Mouse (Mus musculus): ENCODE measurements around the gene Hspb3.

The Hspb3 gene

DNA sequence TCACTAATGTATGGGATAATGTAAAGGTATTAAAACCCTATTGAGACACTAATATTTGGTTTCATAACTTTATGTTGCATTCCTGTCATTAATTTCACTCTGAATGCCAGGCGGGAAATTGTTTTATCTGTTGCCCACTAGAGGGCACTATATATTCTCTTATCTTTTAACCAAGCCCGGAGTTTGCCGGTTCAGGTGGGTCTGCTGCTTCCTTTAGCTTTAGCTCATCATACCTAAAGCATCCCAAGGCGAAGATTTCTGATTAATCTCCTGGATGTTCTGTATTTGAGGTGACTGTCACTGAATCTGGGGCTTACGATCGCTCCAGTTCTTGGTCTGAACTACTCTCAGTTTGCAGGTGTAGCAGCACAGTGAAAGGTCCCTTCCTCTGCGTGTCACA lies 24.6 kb downstream of the Hspb3 start:
- in situ Hi-C loops (cut with MseI, MboI): no loop called here

DNA sequence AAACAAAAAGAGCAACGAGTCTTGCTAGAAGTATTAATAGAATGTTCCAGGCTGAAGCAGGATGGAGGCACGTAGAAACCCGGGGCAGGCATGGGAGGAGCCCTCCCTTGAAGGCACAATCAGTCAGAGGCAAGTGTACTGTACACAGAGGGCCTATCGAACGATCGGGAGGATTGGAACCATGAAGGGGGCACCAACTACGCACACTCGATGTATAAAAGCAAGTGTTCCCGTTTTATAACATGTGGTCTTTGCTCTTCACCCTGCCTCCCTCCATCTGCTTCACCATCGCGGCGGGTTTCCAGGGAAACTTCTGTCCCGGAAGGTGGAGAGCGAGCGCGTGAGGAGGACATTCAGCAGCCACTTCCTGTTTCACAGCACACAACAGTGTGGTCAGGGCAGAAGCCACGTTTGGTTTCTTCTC lies 27.7 kb downstream of the Hspb3 start:
- in situ Hi-C loops (cut with MseI, MboI): no loop called here

DNA sequence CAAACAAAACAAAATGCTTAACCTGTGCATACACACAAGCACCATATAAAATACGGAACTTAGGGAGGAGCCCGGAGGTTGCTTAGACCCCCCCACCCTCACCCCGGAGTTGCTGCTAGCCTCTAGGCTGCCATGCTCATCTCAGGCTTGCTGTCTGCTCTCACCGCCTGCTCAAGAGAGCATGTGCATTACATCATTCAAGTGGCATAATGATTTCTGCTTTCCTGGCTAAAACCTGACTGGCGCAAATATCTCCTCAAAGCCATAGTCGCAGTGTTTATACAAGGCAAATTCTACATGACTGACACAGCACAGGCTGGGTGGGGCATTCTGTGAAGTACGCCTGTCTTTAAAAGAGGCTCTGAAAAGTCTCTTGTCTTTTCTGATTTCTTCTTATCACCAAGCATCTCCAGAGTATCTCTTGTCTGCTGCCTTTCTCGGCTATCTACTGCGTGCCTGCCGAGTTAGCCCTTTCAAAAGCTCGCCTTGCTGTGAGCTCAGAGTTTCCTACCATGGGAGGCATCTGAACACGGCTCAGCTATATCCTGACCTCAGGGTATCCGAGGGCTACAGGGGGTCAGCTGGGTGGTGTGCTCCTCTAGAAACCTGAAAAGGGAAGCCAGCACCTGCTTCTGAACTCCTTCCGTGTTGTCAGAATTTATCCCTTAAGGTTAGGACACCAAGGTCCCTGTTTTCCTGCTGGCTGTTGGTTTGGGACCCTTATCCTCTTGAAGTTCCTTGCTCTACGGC lies 28.6 kb downstream of the Hspb3 start:
- in situ Hi-C loops (cut with MseI, MboI): no loop called here

DNA sequence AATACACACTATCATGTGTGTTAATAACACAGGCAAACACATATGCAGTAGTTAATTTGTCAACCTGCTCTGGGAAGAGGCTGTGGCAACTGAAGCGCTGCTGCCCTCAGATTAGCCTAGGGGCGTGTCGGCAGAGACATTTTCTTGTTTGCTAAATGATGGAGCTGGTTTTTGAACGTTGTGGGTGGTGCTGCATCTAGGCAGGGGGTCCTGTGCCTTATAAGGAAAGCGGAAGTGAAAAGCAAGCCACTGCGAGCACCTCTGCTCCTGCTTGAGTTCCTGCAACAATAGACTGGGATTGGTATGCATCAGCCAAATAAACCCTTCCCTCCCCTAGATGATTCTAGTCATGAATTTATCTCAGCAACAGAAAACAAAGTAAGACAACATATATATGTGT lies 31.0 kb downstream of the Hspb3 start:
- in situ Hi-C loops (cut with MseI, MboI): no loop called here

DNA sequence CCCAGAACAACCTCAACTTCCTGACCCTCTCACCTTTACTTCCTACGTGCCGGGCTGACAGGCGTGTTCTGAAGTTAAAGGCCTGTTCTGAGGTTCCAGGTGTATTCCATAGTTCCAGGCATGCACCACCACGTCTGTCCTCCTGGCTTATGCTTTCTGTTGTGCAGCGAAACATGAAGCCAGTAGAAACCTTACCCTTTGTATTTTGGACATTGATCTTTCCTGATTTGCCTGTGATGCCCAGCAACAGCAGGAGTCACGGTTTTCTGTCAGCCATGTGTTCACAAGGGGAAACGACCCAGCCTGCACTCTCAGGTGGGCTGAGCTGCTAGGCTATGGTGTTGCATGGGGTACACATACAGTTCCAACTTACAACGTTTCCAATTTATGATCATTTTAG lies 35.9 kb downstream of the Hspb3 start:
- in situ Hi-C loops (cut with MseI, MboI): no loop called here

DNA sequence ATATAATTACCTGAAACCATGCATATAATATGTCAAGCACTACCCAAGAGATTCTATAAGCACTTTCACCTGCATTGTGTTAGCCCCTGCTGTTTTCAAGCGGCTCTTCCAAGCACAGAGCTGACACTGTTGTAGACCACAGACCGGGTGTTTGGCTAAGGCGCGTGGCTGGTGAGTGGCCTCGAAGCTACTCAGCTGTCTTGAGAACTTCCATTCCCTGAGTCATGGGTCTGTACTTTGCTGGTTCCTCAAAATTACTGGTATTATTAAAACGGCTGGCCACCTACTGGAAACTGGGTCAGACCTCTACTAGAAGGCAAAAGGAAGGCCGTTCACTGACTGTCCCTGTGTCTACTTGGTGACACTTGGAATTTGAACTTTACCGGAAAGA lies 40.6 kb downstream of the Hspb3 start:
- in situ Hi-C loops (cut with MseI, MboI): no loop called here

DNA sequence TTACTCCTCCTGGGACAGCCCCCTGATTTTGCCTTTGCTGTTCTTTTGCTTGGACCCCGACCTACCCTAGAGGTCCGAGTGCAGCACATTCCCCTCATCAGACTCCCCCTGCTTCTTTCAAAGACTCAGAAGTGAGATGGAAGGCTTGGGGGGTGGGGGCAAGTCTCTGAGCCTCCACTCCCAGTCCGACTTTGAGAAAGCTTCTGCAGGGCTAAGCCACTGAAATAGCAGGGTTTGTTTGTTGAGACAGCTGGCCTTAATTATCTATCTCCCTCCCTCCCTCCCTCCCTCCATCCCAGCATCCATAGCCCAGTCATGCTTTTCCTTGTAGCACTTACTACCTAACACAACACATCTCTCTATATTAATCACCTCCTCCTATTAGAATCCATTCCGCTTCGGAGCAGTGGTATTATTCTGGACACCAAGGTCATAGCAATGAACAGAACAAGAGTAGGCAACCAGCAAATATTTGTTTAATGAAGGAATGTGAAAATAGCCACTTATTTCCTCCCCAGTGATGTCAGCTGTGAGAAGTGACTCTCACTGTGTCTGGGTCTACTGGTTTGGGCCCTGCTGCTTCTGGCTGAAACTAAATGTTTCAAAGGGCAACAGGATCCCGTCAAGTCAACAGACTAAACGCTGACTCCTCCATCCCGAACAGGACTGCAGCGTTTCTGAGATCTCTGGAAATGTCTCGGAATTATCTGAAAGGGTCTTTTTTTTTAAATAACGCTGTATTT lies 41.2 kb downstream of the Hspb3 start:
- in situ Hi-C loops (cut with MseI, MboI): no loop called here

DNA sequence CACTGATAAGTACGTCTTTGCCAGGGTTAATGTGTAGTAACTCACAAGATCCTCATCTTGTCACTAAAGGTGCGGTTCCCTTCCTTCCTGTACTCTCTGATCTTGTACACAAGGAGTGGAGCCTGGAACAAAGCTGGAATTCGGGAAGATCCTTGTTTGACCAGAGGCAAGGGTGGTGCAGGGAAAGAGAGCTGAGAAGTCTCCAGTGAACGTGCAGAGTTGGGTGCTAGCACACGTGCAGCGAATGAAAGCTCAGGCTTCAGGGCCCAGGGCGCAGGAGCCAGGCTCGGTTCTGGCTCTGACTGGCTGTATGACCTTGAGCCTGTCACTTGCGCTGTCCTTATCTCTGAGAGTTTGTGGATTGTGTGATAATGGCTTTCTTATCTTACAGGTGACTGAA lies 44.5 kb downstream of the Hspb3 start:
- in situ Hi-C loops (cut with MseI, MboI): loop anchor here (10.0 kb wide), 2 partner anchors 274 to 294 kb away; no protein-coding TSS in a partner anchor

DNA sequence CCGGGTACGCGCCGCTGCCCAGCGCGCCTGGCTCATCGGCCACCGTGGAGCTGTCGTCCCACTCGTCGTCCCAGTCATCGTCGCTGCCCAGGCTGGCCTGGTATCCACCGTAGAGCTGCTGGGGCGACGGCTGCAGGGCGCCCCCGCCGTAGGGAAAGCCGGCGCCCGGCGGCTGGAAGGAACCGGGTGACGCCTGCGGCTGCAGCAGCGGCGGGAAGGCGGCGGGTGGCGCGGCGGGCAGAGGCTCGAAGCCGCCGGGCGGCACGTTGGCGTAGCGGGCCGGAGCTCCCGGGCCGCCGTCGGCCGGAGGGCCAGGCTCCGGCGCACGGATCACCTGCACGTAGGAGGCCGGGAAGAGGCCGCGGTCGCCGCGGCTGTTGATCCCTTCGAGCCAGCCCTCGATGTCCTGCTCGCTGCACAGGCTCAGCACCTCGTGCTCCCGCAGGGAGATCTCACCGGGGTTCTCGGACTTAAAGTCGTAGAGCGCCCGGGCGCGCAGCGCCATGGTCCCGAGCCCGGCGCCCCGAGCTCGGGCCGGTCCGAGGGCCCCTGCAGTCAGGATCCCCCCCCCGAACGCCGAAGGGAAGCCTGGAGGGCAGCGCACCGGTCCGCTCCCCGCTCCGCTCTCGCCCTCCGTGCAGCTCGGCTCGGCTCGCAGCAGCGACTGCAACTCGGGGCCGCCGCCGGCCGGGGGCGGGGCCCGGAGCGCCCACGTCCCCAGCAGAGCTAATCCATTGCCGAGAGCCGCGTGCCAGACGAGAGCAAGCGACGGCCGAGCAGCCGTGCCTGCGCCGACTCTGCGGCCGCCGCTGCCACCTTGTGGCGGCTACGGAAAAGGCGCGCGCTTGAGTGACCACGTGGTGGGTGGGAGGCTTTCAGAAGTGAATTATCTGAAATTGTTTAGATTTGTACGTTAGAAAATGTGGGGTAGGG lies 45.3 kb downstream of the Hspb3 start, which contains the start of gene Snx18:
Gene Snx18 (minus strand): TSS at position 674 of the 933 bp plus-strand sequence.
- in situ Hi-C loops (cut with MseI, MboI): loop anchor here (10.0 kb wide), 2 partner anchors 273 to 293 kb away; no protein-coding TSS in a partner anchor

DNA sequence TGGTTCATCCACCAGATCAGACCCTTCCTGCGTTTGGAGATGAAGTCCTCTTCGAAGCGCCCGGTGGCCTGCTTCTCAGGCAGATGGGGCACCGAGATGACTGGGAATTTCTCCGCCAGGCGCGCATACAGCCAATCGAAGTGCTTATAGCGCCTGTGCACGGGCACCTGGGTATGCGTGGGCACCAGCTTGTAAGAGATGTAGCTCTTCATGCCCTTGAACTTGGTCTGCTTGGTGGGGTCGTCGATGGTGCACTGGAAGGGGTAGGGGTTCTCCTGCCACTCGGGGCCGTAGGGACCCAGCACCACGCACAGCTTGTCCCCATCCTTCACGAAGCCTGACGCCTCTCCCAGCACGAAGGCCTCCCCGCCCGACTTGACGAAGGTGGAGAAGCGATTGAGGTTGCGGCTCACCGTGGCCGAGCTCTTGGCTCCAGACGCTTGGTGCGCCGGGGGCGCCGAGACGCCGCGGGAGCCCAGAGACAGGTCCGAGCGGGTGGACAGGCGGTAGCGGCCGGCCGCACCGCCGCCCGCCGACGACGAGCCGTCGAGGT lies 46.1 kb downstream of the Hspb3 start:
- in situ Hi-C loops (cut with MseI, MboI): loop anchor here (10.0 kb wide), 2 partner anchors 273 to 293 kb away; no protein-coding TSS in a partner anchor

DNA sequence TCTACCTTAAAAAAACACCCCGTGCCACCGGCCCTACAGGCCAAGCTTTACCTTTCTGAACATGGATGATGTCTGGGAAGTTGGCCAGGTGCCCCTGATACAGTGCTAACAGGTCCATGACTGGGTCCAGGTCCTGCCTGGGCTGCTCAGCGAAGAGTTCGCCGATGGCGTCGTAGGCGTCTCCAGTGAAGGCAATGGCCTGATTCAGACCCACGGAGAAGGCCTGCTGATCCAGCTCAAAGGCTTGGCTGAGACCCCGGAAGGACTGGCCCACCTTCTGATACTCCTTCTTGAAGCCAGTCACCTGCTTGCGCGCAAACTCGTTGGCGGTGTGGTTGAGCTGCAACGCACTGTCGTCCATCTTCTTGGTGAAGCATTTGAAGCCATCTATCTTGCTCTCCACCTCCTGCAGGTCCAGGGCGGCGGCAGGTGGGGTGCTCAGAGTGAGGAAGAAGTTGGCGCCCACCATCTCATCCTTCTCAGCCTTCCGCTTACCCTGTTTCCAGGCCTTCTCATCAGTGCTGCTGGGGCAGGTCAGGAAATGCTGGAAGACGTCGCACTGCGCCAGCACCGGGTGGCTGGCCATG lies 46.6 kb downstream of the Hspb3 start:
- in situ Hi-C loops (cut with MseI, MboI): loop anchor here (10.0 kb wide), 2 partner anchors 272 to 292 kb away; no protein-coding TSS in a partner anchor

DNA sequence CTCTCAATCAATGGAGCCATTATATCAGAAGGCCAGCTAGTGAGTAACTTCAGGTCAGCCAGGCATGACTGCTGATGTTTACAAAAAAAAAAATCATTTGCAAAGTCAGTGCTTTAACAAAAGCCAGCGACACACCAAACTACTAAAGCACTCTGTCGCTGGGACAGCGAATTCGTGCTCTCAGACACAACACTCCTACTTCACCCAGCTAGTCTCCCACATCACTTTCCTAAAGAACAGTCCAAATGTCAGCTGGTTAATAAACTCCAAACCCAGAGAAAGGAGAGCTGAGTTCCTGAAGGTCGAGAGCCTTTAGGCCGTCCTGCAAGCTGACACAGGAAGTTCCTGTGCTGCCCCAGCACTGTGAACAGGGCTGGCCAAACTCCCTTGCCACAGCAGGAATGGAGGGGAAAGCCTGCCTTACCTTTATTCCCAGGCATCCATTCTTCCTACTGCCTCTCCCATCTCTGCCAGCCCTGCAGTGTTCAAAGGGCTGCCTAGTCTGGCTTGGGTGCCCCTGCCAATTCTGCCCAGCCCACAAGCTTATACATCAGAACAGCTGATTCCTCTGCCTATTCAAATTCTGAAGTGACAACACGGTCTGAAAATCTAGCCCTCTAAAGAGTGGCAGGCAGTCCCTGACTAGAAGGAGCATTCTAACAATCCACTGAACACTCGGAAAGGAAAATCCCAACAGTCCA lies 47.4 kb downstream of the Hspb3 start:
- in situ Hi-C loops (cut with MseI, MboI): loop anchor here (10.0 kb wide), 2 partner anchors 271 to 291 kb away; no protein-coding TSS in a partner anchor

DNA sequence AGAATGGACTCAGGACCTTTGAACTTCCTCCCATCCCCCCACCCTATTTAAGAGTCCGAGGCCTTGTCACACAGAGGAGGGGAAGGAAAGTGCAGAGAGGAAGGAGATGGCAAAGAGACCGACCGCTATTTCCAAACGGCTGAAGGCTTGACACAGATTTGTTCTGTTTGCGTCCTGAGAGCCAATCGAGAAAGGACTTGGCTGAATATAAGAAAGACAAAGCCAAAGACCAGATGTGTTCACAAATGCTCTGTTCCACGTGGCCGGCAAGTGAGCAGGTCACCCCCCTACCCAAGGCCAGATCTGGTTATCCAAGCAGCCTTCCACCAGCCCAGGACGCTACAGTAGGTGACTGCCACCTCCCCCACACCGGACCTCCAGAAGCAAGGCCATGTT lies 47.9 kb downstream of the Hspb3 start:
- in situ Hi-C loops (cut with MseI, MboI): loop anchor here (10.0 kb wide), 2 partner anchors 271 to 291 kb away; no protein-coding TSS in a partner anchor

DNA sequence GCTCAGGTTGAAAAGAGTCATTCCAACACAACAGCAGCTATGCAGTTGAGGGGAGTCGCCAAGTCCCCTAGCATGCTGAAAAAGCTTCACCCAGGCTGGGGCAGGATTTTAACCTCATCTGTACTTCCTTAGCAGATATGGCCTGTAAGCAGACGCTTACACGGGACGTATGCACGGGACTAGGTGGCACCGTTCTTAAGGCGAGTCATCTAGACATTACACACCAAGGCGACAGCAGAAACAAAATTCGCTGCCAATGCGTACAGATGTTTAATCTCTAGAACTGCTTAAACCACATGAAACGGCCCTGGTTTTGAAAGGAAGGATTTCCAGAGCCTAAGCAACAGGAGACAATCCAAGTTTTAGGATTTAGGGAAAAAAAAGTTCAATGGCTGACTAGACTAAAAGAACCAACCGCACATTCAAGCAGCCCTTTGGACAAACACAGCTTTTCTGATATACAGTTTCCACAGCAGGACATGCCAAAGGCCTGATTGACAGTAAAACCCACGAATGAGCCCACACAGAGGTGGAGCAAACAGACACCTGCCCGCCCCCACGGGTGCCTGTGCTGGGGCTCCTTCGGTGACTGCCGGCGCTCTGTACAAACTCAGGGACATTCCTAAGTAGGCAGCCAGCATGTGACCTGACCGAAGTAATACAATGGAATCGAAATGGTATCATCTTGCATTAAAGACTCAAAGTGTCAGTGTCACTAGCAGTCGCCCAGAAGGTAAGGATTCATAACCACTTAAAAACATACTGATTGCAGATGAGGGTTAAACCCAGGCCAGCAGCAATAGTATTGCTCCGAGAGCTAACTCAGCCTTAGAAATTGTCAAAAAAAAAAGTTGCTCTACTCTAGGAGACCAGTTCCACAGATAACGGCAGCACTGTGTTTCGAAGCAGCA lies 48.6 kb downstream of the Hspb3 start:
- in situ Hi-C loops (cut with MseI, MboI): loop anchor here (10.0 kb wide), 2 partner anchors 270 to 290 kb away; no protein-coding TSS in a partner anchor

DNA sequence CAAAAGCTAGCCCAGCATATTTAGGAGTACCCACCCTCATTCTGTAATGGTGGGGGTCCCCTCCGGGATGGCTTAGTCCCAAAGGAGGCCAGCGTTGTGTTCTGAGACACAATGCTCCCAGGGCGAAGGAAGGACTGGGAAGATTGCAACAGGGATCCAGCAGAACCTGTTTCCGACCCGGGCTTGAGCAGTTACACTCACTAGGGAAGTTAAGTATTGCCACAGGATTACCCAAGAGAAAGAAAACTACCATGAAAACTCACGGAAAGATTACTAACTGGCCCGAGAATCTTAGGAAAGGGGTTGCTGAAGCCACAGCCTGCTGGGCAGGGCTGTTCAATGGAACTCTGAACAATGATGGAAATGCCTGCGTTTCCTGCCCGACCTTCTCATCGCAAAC lies 49.6 kb downstream of the Hspb3 start:
- in situ Hi-C loops (cut with MseI, MboI): loop anchor here (10.0 kb wide), 2 partner anchors 269 to 289 kb away; no protein-coding TSS in a partner anchor

DNA sequence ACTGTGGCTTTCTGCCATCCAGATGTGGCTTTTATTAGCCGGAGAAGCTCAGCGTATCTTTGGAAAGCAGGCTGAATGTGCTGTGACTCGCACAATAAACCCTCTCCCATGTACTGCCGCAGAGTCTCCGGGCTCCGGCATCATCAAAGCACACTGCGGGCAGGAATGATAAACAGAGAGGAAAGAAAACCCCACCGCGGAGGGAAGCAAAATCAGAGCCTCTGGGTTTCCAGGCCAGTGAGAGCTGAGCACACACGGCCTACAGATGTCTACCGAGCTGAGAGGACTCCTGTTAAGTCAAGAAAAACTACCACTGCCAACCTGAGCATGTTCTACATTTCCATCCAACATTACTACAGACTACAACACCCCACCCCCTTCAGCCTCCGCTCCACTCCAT lies 50.1 kb downstream of the Hspb3 start:
- in situ Hi-C loops (cut with MseI, MboI): loop anchor here (10.0 kb wide), 2 partner anchors 269 to 289 kb away; no protein-coding TSS in a partner anchor

Measured in mouse trophoblast stem cell (cell line).